Mouse (Mus musculus) forebrain, embryonic 11.5 days (tissue): ENCODE results near the gene Ccdc66. TPM values are rescaled to one million over a fixed set of nuclear protein-coding genes. Genes with fewer than 3 reads are reported as not detected.

Experiments used
- ATAC-seq: fragments of 200-750 bp; cut with Nextera tagmentation; replicated peaks from 2 replicates; pipeline ENCODE4 v1.8.0; 2017; ENCODE audit warnings: moderate TSS enrichment; ENCODE audit not compliant: low FRiP score
- DNase-seq: peaks from one replicate; pipeline ENCODE4 v3.0.0-alpha.2; 2017; ENCODE audit warnings: low spot score
- H3K27ac ChIP-seq: fragments of 300-500 bp; sonication (generic); 2 replicates; pipeline ENCODE4 v1.5.1; 2014; ENCODE audit warnings: low read depth, low read length
- H3K27me3 ChIP-seq: fragments of 300-500 bp; sonication (generic); 2 replicates; pipeline ENCODE4 v1.6.1; 2014; ENCODE audit warnings: mild to moderate bottlenecking, low read length, mixed read lengths; ENCODE audit not compliant: control insufficient read depth, insufficient read depth
- H3K36me3 ChIP-seq: fragments of 300-500 bp; sonication (generic); 2 replicates; pipeline ENCODE4 v1.6.1; 2014; ENCODE audit warnings: mild to moderate bottlenecking, low read length, moderate library complexity, mixed read lengths; ENCODE audit not compliant: control insufficient read depth, insufficient read depth
- H3K4me1 ChIP-seq: fragments of 300-500 bp; sonication (generic); replicated peaks from 2 replicates; pipeline ENCODE4 v1.6.1; 2014; ENCODE audit warnings: low read length, mixed read lengths; ENCODE audit not compliant: control insufficient read depth, insufficient read depth
- H3K4me2 ChIP-seq: fragments of 300-500 bp; sonication (generic); 2 replicates; pipeline ENCODE4 v1.6.1; 2014; ENCODE audit warnings: low read depth, mild to moderate bottlenecking, low read length, moderate library complexity, mixed read lengths; ENCODE audit not compliant: severe bottlenecking
- H3K4me3 ChIP-seq: fragments of 300-500 bp; sonication (generic); 2 replicates; pipeline ENCODE4 v1.5.1; 2014; ENCODE audit warnings: low read depth, low read length
- H3K9ac ChIP-seq: fragments of 300-500 bp; sonication (generic); 2 replicates; pipeline ENCODE4 v1.6.1; 2014; ENCODE audit warnings: low read length
- H3K9me3 ChIP-seq: fragments of 300-500 bp; sonication (generic); 2 replicates; pipeline ENCODE4 v1.6.1; 2016; ENCODE audit warnings: low read length, mixed read lengths; ENCODE audit not compliant: control insufficient read depth
- WGBS: fragments of 180-500 bp; shearing (Covaris S2); extraction: QIAGEN DNeasy Blood & Tissue Kit; methylation state at CpG from one replicate; pipeline ENCODE4 v1.1.7; 2014; 5-methylcytosine and 5-hydroxymethylcytosine counted together
- polyA plus RNA-seq: library from polyadenylated mRNA; unstranded; fragments of >200 nt; fragmentation: Nextera tagmentation; extraction: Ambion mirVana; gene quantifications from 2 replicates; pipeline ENCODE4 v1.2.1, GENCODE M21; 2014

Gene Ccdc66
- polyA plus RNA-seq, 1 experiment from 2014 or later: 19.2 TPM

DNA sequence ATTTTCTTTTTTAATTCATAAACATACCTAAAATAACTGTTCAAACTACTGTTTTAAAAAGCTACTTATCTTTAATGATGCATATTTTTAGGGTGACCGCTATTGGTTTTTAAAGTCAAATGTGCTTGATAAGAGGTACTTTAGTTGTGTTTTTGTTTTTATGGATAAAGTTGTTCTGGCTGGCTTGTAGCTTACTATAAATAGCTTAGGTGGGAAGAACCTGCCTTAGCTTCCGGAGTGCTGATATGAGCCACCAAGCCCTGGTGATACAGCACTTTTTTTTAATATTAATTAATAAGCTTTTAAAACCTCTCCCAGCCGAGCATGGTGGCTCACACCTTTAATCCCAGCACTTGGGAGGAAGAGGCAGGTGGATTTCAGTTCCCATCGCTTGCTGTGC is 61.3 kb downstream of the Ccdc66 start:
- no peak for DNase-seq
- H3K27ac ChIP-seq: no peak overlapping the region
- 88% methylated on average over 4 of the region's 4 CpGs for WGBS
- no peaks in the 10 kb centered on the region for H3K27me3 ChIP-seq
- no peak overlapping the region for H3K4me2 ChIP-seq
- no peak overlapping the region for H3K4me3 ChIP-seq
- no peaks in the 10 kb centered on the region; the same call in 1 of the 2 replicates for H3K36me3 ChIP-seq
- ATAC-seq: no peak
- no peak overlapping the region for H3K9ac ChIP-seq
- no peaks in the 10 kb centered on the region for H3K4me1 ChIP-seq
- H3K9me3 ChIP-seq: no peaks in the 10 kb centered on the region

DNA sequence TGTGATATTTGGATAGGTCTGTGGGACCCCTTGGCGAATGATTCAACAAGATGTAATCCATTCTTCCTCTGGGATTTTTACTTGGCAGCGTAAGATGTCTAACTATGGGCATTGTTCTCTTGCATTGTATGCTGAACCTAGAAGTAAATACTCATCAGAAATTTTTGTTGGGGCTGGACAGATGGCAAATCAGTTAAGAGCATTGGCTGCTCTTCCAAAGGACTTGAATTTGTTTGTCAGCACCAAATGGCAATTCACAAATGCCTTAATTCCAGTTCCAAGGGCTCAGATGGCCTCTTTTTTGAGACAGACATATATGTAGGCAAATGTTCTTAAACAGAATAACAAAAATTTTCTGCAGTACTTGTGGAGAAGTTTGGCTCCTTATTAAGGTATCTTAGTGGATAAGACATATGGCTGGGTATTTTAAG is 63.4 kb downstream of the Ccdc66 start:
- Histone ChIP-seq H3K27ac (no peak overlapping the region), H3K36me3 (no peaks in the 10 kb centered on the region), H3K27me3 (no peaks in the 10 kb centered on the region), H3K9ac (no peak overlapping the region), H3K4me1 (no peaks in the 10 kb centered on the region), H3K4me3 (no peak overlapping the region), H3K9me3 (no peaks in the 10 kb centered on the region), H3K4me2 (no peak overlapping the region)
- ATAC-seq: no peak
- WGBS: 87% methylated on average over 2 of the region's 2 CpGs
- DNase-seq: no peak

- no peak overlapping the region for H3K4me2 ChIP-seq
- no peaks in the 10 kb centered on the region for H3K4me1 ChIP-seq
- no peak overlapping the region for H3K9ac ChIP-seq
- no peaks in the 10 kb centered on the region for H3K9me3 ChIP-seq
- H3K27ac ChIP-seq: no peak overlapping the region
- DNase-seq (no peak), ATAC-seq (no peak)
- H3K27me3 ChIP-seq: no peaks in the 10 kb centered on the region
- no peak overlapping the region for H3K4me3 ChIP-seq
- no peaks in the 10 kb centered on the region for H3K36me3 ChIP-seq
These were observed 67.3 kb downstream of the Ccdc66 start for GRCm38 (mm10) chr14:27440921-27441320.

DNA sequence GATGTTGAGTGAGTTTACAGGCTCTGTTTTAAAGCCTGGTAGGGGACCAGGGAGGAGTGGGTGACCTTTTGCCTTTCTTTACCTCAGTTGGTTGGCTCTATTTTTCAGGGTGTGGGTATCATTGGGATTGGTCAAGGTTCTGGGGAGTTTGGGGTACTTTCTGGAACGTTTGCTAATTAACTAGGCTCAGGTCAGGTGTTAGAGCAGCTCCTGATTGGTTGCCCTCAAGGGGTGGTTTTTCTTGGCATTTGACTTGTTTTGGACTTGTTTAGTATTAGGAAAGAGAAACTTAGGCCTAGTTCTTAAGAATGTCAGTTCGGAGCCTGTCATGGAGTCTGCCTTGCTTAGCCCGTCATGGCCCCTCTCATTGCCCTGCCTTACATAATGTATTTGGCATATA is 71.4 kb downstream of the Ccdc66 start:
- ATAC-seq: no peak
- no peak for DNase-seq
- Histone ChIP-seq H3K4me3 (no peak overlapping the region), H3K9me3 (no peaks in the 10 kb centered on the region), H3K4me1 (no peaks in the 10 kb centered on the region), H3K4me2 (no peak overlapping the region), H3K36me3 (no peaks in the 10 kb centered on the region; the same call in 1 of the 2 replicates), H3K9ac (no peak overlapping the region), H3K27me3 (no peaks in the 10 kb centered on the region), H3K27ac (no peak overlapping the region)
- WGBS: 86% methylated on average over 3 of the region's 3 CpGs

- Histone ChIP-seq H3K27me3 (no peaks in the 10 kb centered on the region), H3K4me3 (no peak overlapping the region), H3K4me1 (no peaks in the 10 kb centered on the region), H3K9ac (no peak overlapping the region), H3K9me3 (no peaks in the 10 kb centered on the region), H3K4me2 (no peak overlapping the region), H3K36me3 (no peaks in the 10 kb centered on the region; the same call in 1 of the 2 replicates), H3K27ac (no peak overlapping the region)
- DNase-seq: no peak
- ATAC-seq: no peak
- WGBS: 92% methylated on average over 1 of the region's 1 CpGs
These were observed 72.1 kb downstream of the Ccdc66 start for GRCm38 (mm10) chr14:27436116-27436515.

GRCm38 (mm10) chr14:27432064-27432463 is 76.2 kb downstream of the Ccdc66 start:
- Histone ChIP-seq H3K27ac (no peak overlapping the region), H3K4me1 (no peaks in the 10 kb centered on the region), H3K4me2 (no peak overlapping the region), H3K27me3 (no peaks in the 10 kb centered on the region; the same call in 1 of the 2 replicates), H3K4me3 (no peak overlapping the region), H3K36me3 (no peaks in the 10 kb centered on the region; the same call in 1 of the 2 replicates), H3K9me3 (peaks cover 8% of the 10 kb centered on the region), H3K9ac (no peak overlapping the region)
- 98% methylated on average over 2 of the region's 2 CpGs for WGBS
- DNase-seq (no peak), ATAC-seq (no peak)

Other genes starting within 250 kb of the Ccdc66 start
- 13.5 and 17.4 TPM in 2 replicates for gene Fam208a, start 79.6 kb downstream of the Ccdc66 start, polyA plus RNA-seq
- gene Erc2, start 114.0 kb upstream of the Ccdc66 start, polyA plus RNA-seq: 12.4 and 12.7 TPM in 2 replicates